Mouse (Mus musculus): ENCODE results near the gene Wdr63. TPM values are rescaled to one million over a fixed set of nuclear protein-coding genes. Genes with fewer than 3 reads are reported as not detected.
"Not testable (repeated sequence)": the region's sequence is repeated elsewhere in the genome, so short reads cannot be mapped to it uniquely, and the experiment has no call there.

Wdr63 gene
- total and polyA plus RNA-seq, 2 experiments, result 0.17 to 0.18 TPM

- no peak for DNase-seq (ENCODE audit: extremely low read depth, low read depth, low spot score)
- WGBS, result 86% methylated on average over 6 of the region's 6 CpGs
- no peak overlapping the region for H3K9ac ChIP-seq (ENCODE audit: low read depth, low read length)
- H3K79me2 ChIP-seq (ENCODE audit: control insufficient read depth, insufficient read depth, low read length), result no peaks in the 10 kb centered on the region; the same call in 1 of the 2 replicates
- H3K36me3 ChIP-seq (ENCODE audit: control insufficient read depth, insufficient read depth, low read length), result peaks cover 6% of the 10 kb centered on the region
- no peaks in the 10 kb centered on the region for H3K27me3 ChIP-seq (ENCODE audit: control insufficient read depth, insufficient read depth, low read length)
- TF ChIP-seq CTCF (IDR thresholded peaks at IDR 0.05; ENCODE audit: low read depth, low read length) (no peak), POLR2A (IDR thresholded peaks at IDR 0.05; ENCODE audit: extremely low read depth, insufficient read depth, low read length) (no peak)
- H3K4me1 ChIP-seq (ENCODE audit: control insufficient read depth, insufficient read depth, low read length), result no peaks in the 10 kb centered on the region
- no peak overlapping the region for H3K4me3 ChIP-seq (ENCODE audit: insufficient read depth, low read depth, low read length)
- no peak overlapping the region for H3K27ac ChIP-seq (replicated peaks; ENCODE audit: insufficient read depth, low read depth, low read length)
These were observed 100.1 kb downstream of the Wdr63 start for GRCm38 (mm10) chr3:146007872-146008271.

- DNase-seq (ENCODE audit: extremely low read depth, low read depth, low spot score), result no peak
- H3K4me3 ChIP-seq (ENCODE audit: insufficient read depth, low read depth, low read length), result no peak overlapping the region
- H3K9ac ChIP-seq (ENCODE audit: low read depth, low read length), result no peak overlapping the region
- H3K79me2 ChIP-seq (ENCODE audit: control insufficient read depth, insufficient read depth, low read length), result no peaks in the 10 kb centered on the region; the same call in 1 of the 2 replicates
- no peaks in the 10 kb centered on the region for H3K4me1 ChIP-seq (ENCODE audit: control insufficient read depth, insufficient read depth, low read length)
- no peaks in the 10 kb centered on the region for H3K27me3 ChIP-seq (ENCODE audit: control insufficient read depth, insufficient read depth, low read length)
- TF ChIP-seq POLR2A (IDR thresholded peaks at IDR 0.05; ENCODE audit: extremely low read depth, insufficient read depth, low read length) (no peak), CTCF (IDR thresholded peaks at IDR 0.05; ENCODE audit: low read depth, low read length) (no peak)
- WGBS, result 92% methylated on average over 14 of the region's 14 CpGs
- peaks cover 19% of the 10 kb centered on the region for H3K36me3 ChIP-seq (ENCODE audit: control insufficient read depth, insufficient read depth, low read length)
- no peak overlapping the region for H3K27ac ChIP-seq (replicated peaks; ENCODE audit: insufficient read depth, low read depth, low read length)
These were observed 103.4 kb downstream of the Wdr63 start for GRCm38 (mm10) chr3:146004347-146005051.

GRCm38 (mm10) chr3:145996539-145996938 is 111.4 kb downstream of the Wdr63 start:
- not testable (repeated sequence) for H3K27ac ChIP-seq (replicated peaks; ENCODE audit: insufficient read depth, low read depth, low read length); H3K79me2 ChIP-seq (ENCODE audit: control insufficient read depth, insufficient read depth, low read length); H3K36me3 ChIP-seq (ENCODE audit: control insufficient read depth, insufficient read depth, low read length); DNase-seq (ENCODE audit: extremely low read depth, low read depth, low spot score); H3K9ac ChIP-seq (ENCODE audit: low read depth, low read length); H3K27me3 ChIP-seq (ENCODE audit: control insufficient read depth, insufficient read depth, low read length); H3K4me3 ChIP-seq (ENCODE audit: insufficient read depth, low read depth, low read length); H3K4me1 ChIP-seq (ENCODE audit: control insufficient read depth, insufficient read depth, low read length)
- WGBS, result 87% methylated on average over 5 of the region's 5 CpGs

- H3K27ac ChIP-seq (replicated peaks; ENCODE audit: insufficient read depth, low read depth, low read length), result no peak overlapping the region
- no peaks in the 10 kb centered on the region for H3K27me3 ChIP-seq (ENCODE audit: control insufficient read depth, insufficient read depth, low read length)
- H3K4me3 ChIP-seq (ENCODE audit: insufficient read depth, low read depth, low read length), result no peak overlapping the region
- 47% methylated on average over 5 of the region's 5 CpGs for WGBS
- H3K36me3 ChIP-seq (ENCODE audit: control insufficient read depth, insufficient read depth, low read length), result peaks cover 2% of the 10 kb centered on the region; the same call in 1 of the 2 replicates
- peaks cover 4% of the 10 kb centered on the region; the same call in 1 of the 2 replicates for H3K79me2 ChIP-seq (ENCODE audit: control insufficient read depth, insufficient read depth, low read length)
- DNase-seq (ENCODE audit: extremely low read depth, low read depth, low spot score), result peak; percentile 70
- peaks cover 13% of the 10 kb centered on the region; the same call in 1 of the 2 replicates for H3K4me1 ChIP-seq (ENCODE audit: control insufficient read depth, insufficient read depth, low read length)
- no peak overlapping the region for H3K9ac ChIP-seq (ENCODE audit: low read depth, low read length)
- TF ChIP-seq POLR2A (IDR thresholded peaks at IDR 0.05; ENCODE audit: extremely low read depth, insufficient read depth, low read length), result no peak
- no peak for TF ChIP-seq CTCF (IDR thresholded peaks at IDR 0.05; ENCODE audit: low read depth, low read length)
These were observed 112.4 kb downstream of the Wdr63 start for GRCm38 (mm10) chr3:145995489-145995888.

- 83% methylated on average over 14 of the region's 14 CpGs for WGBS
- H3K4me3 ChIP-seq (ENCODE audit: insufficient read depth, low read depth, low read length), result no peak overlapping the region
- no peaks in the 10 kb centered on the region for H3K36me3 ChIP-seq (ENCODE audit: control insufficient read depth, insufficient read depth, low read length)
- TF ChIP-seq CTCF (IDR thresholded peaks at IDR 0.05; ENCODE audit: low read depth, low read length) (no peak), POLR2A (IDR thresholded peaks at IDR 0.05; ENCODE audit: extremely low read depth, insufficient read depth, low read length) (no peak)
- H3K27ac ChIP-seq (replicated peaks; ENCODE audit: insufficient read depth, low read depth, low read length), result no peak overlapping the region
- DNase-seq (ENCODE audit: extremely low read depth, low read depth, low spot score), result no peak
- no peak overlapping the region for H3K9ac ChIP-seq (ENCODE audit: low read depth, low read length)
- H3K79me2 ChIP-seq (ENCODE audit: control insufficient read depth, insufficient read depth, low read length), result peaks cover 4% of the 10 kb centered on the region; the same call in 1 of the 2 replicates
- no peaks in the 10 kb centered on the region for H3K27me3 ChIP-seq (ENCODE audit: control insufficient read depth, insufficient read depth, low read length)
- H3K4me1 ChIP-seq (ENCODE audit: control insufficient read depth, insufficient read depth, low read length), result peaks cover 13% of the 10 kb centered on the region; the same call in 1 of the 2 replicates
These were observed 114.3 kb downstream of the Wdr63 start for GRCm38 (mm10) chr3:145993481-145994201.

All from liver, adult 2 months (tissue).